ENCODE assay signal across 9 mouse cellular contexts in the genomic region with DNA sequence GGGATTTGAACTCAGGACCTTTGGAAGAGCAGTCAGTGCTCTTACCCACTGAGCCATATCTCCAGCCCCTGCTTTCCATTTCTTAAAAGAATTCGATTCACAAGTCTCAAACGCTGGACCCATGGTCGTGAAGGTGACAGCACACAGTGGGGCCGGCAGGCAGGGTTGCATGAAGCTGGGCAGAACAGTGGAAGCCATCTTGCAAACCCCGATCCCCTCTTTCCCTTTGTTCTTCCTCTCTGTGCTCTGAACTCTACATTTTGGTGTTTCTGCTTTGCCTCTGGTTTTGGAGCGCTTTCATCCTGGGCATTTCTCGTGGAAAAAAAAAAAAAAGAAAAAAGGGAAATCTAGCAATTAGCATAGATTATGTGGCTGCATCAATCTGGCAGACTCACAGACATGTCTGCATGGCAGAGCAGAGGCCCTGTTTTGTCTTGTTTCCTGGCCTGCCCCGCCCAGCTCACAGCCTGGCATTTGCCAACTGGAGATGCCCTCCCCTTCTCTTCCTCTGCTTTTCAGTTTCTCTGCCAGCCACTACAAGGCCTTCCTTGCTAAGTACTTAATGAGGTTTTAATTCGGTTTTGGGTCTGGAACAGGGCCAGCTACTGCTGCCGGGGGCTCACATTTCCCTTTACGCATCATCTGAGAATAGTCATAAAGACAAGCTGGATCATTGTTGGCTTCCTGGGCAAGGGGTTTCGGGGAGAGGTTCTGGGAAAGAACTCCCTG. TPM values are rescaled to one million over a fixed set of nuclear protein-coding genes. Genes with fewer than 3 reads are reported as not detected.
DNase-seq lines count a peak whose midpoint lies in the region; ATAC-seq and TF ChIP-seq lines count a peak whose summit lies in the region.
"Had no signal": no experiment of that assay in that cellular context is flagged by ENCODE, and none has a peak within 500 bp of the region (broad histone marks: within the 10 kb centered on the region; RNA-seq: fewer than 3 reads in every experiment).

No protein-coding gene starts in this region.

- no peak overlapping the region for H3K4me2 ChIP-seq in intestine, embryonic 15.5 days (replicated peaks)
- H3K4me2 ChIP-seq in intestine, postnatal 0 days (replicated peaks; ENCODE audit: low read depth): no peak overlapping the region

- no peak for TF ChIP-seq CTCF in intestine, postnatal 0 days (IDR thresholded peaks at IDR 0.05; ENCODE audit: low read depth)

- no peaks in the 10 kb centered on the region for H3K27me3 ChIP-seq in intestine, embryonic 15.5 days (replicated peaks)
- no peaks in the 10 kb centered on the region for H3K27me3 ChIP-seq in intestine, postnatal 0 days (replicated peaks; ENCODE audit: control insufficient read depth, insufficient read depth, low read length)

- no peaks in the 10 kb centered on the region for H3K9me3 ChIP-seq in intestine, embryonic 15.5 days
- no peaks in the 10 kb centered on the region for H3K9me3 ChIP-seq in intestine, postnatal 0 days (ENCODE audit: control insufficient read depth)

- H3K9ac ChIP-seq in intestine, embryonic 15.5 days: no peak overlapping the region
- no peak overlapping the region for H3K9ac ChIP-seq in intestine, postnatal 0 days (ENCODE audit: low read depth, low read length)

- WGBS in intestine, embryonic 15.5 days: 74% methylated on average over 12 of the region's 12 CpGs
- 80% methylated on average over 12 of the region's 12 CpGs for WGBS in intestine, postnatal 0 days

- H3K27ac ChIP-seq in intestine, embryonic 15.5 days: no peak overlapping the region
- no peak overlapping the region for H3K27ac ChIP-seq in intestine, postnatal 0 days (ENCODE audit: low read depth, low read length)

- DNase-seq in adrenal gland, postnatal 14 days: peak; percentile 37
- peak; percentile 68 to 72 for DNase-seq in cerebellum, postnatal 14 days
- peak; percentile 46 for DNase-seq in lung, postnatal 10 days
- no peak for DNase-seq in yolk sac, embryonic 10.5 days (ENCODE audit: low spot score)
- DNase-seq in left cerebral cortex, adult 9 months (ENCODE audit: low spot score in 2 of 2): no peak
- no peak for DNase-seq in embryo, embryonic 10 days (ENCODE audit: low spot score)

- H3K4me3 ChIP-seq in intestine, embryonic 15.5 days (replicated peaks): no peak overlapping the region
- no peak overlapping the region for H3K4me3 ChIP-seq in intestine, postnatal 0 days (ENCODE audit: low read depth, low read length)
- H3K4me3 ChIP-seq: erythroblast, embryonic 14.5 days had no signal

- H3K36me3 ChIP-seq in intestine, embryonic 15.5 days: no peaks in the 10 kb centered on the region
- no peaks in the 10 kb centered on the region for H3K36me3 ChIP-seq in intestine, postnatal 0 days (ENCODE audit: control insufficient read depth, insufficient read depth)

- no peaks in the 10 kb centered on the region for H3K4me1 ChIP-seq in intestine, embryonic 15.5 days (replicated peaks)
- H3K4me1 ChIP-seq in intestine, postnatal 0 days (replicated peaks; ENCODE audit: control insufficient read depth, insufficient read depth, low read length): no peaks in the 10 kb centered on the region

- ATAC-seq in intestine, embryonic 15.5 days: 0 out of 2 replicates have a peak, but pooled peaks have one; percentile 39
- no peak for ATAC-seq in intestine, postnatal 0 days

RNA-seq across cellular contexts. Expression of a gene that starts 57.5 kb away (rescaled TPM):
- 104 and 116 TPM in 2 replicates for polyA plus RNA-seq in intestine, embryonic 15.5 days (2015; fragmentation: Nextera tagmentation; extraction: Ambion mirVana)
- 43.7 and 47.7 TPM in 2 replicates for polyA plus RNA-seq in intestine, postnatal 0 days (2015; fragmentation: Nextera tagmentation; extraction: Ambion mirVana)
- total RNA-seq in adrenal gland, postnatal 14 days (2021): 81.3 and 83.2 TPM in 2 replicates
- polyA plus RNA-seq: erythroblast, embryonic 14.5 days had no signal

Comparison
In these comparisons a context has a peak if more than half of its experiments do, and no peak if none do; other contexts are left out.
1. DNase-seq: peak in adrenal gland, postnatal 14 days (single experiment), cerebellum, postnatal 14 days (2 of 2) and lung, postnatal 10 days (single experiment); none in yolk sac, embryonic 10.5 days (single experiment), left cerebral cortex, adult 9 months (0 of 2) and embryo, embryonic 10 days (single experiment).